Mouse (Mus musculus): ENCODE results near the gene Gnpat.
"Not testable (repeated sequence)": the region's sequence is repeated elsewhere in the genome, so short reads cannot be mapped to it uniquely, and the experiment has no call there.

DNA sequence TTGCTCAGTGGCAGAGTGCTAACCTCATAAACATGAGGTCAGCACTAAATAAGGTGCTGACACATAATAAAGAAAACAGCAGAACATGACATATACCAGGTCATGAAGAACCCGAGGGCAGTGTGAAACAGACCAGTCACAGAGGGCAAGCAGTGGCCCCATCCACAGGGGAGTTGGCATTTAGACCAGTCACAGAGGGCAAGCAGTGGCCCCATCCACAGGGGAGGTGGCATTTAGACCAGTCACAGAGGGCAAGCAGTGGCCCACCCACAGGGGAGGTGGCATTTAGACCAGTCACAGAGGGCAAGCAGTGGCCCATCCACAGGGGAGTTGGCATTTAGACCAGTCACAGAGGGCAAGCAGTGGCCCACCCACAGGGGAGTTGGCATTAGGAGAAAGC, 19.9 kb upstream of the Gnpat start:
- not testable (repeated sequence) for TF ChIP-seq CTCF (IDR thresholded peaks at IDR 0.05; ENCODE audit: control insufficient read depth, insufficient read depth, low read length); POLR2A (IDR thresholded peaks at IDR 0.05; ENCODE audit: borderline replicate concordance, control insufficient read depth, low read depth, low read length)

All from bone marrow, adult 2 months (tissue).